Mouse (Mus musculus) kidney, embryonic 16.5 days (tissue): ENCODE data around the gene Spns3. TPM values are rescaled to one million over a fixed set of nuclear protein-coding genes. Genes with fewer than 3 reads are reported as not detected.
A peak's percentile ranks its signal among the peaks of the same experiment; 100 is the strongest.

Experiments
- ATAC-seq: fragments of 200-750 bp; cut with Nextera tagmentation; 2 replicates; pipeline ENCODE4 v1.8.0; 2017; ENCODE audit warnings: moderate TSS enrichment; ENCODE audit not compliant: low FRiP score, low TSS enrichment
- H3K27ac ChIP-seq: fragments of 300-500 bp; sonication (generic); 2 replicates; pipeline ENCODE4 v1.5.1; 2014; ENCODE audit warnings: low read length
- H3K27me3 ChIP-seq: fragments of 300-500 bp; sonication (generic); 2 replicates; pipeline ENCODE4 v1.6.1; 2014; ENCODE audit warnings: low read length, control low read depth, mixed read lengths; ENCODE audit not compliant: insufficient read depth
- H3K36me3 ChIP-seq: fragments of 300-500 bp; sonication (generic); 2 replicates; pipeline ENCODE4 v1.6.1; 2014; ENCODE audit warnings: low read length, control low read depth, mixed read lengths; ENCODE audit not compliant: insufficient read depth
- H3K4me1 ChIP-seq: fragments of 300-500 bp; sonication (generic); 2 replicates; pipeline ENCODE4 v1.6.1; 2014; ENCODE audit warnings: low read length, control low read depth, mixed read lengths; ENCODE audit not compliant: insufficient read depth
- H3K4me2 ChIP-seq: fragments of 300-500 bp; sonication (generic); replicated peaks from 2 replicates; pipeline ENCODE4 v1.6.1; 2014; ENCODE audit warnings: low read depth, low read length
- H3K4me3 ChIP-seq: fragments of 300-500 bp; sonication (generic); 2 replicates; pipeline ENCODE4 v1.5.1; 2014; ENCODE audit warnings: mild to moderate bottlenecking, low read length
- H3K9ac ChIP-seq: fragments of 300-500 bp; sonication (generic); replicated peaks from 2 replicates; pipeline ENCODE4 v1.6.1; 2014; ENCODE audit warnings: low read length
- H3K9me3 ChIP-seq: fragments of 300-500 bp; sonication (generic); 2 replicates; pipeline ENCODE4 v1.6.1; 2016; ENCODE audit warnings: low read length, control low read depth
- WGBS: fragments of 180-500 bp; shearing (Covaris S2); extraction: QIAGEN DNeasy Blood & Tissue Kit; methylation state at CpG from one replicate; pipeline ENCODE4 v1.1.7; 2014; 5-methylcytosine and 5-hydroxymethylcytosine counted together
- polyA plus RNA-seq: library from polyadenylated mRNA; unstranded; fragments of >200 nt; fragmentation: Nextera tagmentation; extraction: Ambion mirVana; gene quantifications from 2 replicates; pipeline ENCODE4 v1.2.1, GENCODE M21; 2015

Gene Spns3
- polyA plus RNA-seq, 1 experiment from 2014 or later = 0.27 TPM

DNA sequence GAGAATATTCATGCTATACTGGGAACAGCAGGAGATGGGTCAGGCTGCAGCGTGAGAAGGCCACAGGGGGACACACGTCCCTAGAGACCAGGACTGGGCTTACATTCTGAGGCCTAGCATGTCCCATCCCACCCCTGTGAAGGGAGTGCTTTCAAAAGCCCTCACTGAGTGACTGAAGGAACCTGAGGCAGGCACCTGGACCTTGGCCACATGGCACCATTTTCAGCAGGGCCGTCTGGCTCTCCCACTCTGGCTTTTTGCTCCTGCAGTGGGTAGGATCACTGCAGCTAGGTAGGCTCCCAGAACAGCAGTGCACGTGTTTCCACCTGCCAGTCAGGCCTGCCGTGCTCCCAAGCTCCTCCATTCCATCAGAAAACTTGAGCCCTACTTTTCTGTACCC lies 81.8 kb downstream of the Spns3 start:
- ATAC-seq = no peak
- WGBS = 78% methylated on average over 5 of the region's 5 CpGs

DNA sequence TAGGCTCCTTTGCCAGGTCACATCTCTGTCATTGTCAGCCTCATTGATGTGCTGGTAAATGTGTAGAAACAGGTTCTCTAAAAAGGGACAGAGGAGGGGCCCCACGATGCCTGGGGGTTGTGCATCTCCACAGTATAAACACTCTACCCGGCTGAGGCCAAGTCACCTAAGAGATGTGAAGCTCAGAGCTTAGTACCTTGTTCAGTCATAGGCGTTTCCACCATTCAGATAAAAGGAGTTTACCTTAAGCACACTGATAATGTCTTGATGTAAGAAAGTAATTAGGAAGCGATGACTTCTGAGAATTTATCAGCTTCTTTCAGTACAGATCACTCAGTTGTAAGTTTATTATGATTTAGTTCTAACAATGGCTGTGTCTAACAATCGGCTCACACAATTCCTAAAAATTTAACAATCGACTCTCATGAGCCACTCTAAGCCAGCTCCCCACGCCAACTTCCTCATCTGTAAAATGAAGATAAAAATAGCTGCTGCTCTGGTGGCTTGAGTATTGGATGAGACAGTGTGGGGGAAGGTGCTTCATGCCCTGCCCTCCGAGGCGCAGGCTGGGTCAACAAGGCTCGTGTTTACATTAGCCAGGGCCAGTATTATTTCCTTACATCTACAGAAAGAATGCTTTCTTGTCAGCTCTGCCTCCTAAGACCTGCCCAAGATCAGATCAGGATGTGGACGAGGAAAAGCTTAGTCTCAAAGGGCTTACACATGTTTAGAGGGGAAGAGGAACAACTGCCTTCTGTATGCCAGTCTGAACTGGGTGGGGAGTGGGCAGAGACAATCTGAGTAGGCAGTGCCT lies 83.4 kb downstream of the Spns3 start:
- Histone ChIP-seq H3K9me3 (no peaks in the 10 kb centered on the region), H3K4me2 (peak overlapping the region; percentile 3; the same call in 1 of the 2 replicates), H3K36me3 (no peaks in the 10 kb centered on the region), H3K27me3 (no peaks in the 10 kb centered on the region), H3K27ac (peak overlapping the region; percentile 72), H3K4me3 (no peak overlapping the region), H3K9ac (no peak overlapping the region), H3K4me1 (peaks cover 51% of the 10 kb centered on the region)
- 26% methylated on average over 11 of the region's 11 CpGs for WGBS
- ATAC-seq = peak; percentile 37

More for the DNA sequence above, 81.8 kb downstream of the Spns3 start:
- Histone ChIP-seq H3K36me3 (no peaks in the 10 kb centered on the region), H3K4me1 (peaks cover 64% of the 10 kb centered on the region), H3K9ac (no peak overlapping the region), H3K27me3 (no peaks in the 10 kb centered on the region), H3K4me3 (no peak overlapping the region), H3K9me3 (no peaks in the 10 kb centered on the region), H3K27ac (peak overlapping the region; percentile 64), H3K4me2 (no peak overlapping the region)

DNA sequence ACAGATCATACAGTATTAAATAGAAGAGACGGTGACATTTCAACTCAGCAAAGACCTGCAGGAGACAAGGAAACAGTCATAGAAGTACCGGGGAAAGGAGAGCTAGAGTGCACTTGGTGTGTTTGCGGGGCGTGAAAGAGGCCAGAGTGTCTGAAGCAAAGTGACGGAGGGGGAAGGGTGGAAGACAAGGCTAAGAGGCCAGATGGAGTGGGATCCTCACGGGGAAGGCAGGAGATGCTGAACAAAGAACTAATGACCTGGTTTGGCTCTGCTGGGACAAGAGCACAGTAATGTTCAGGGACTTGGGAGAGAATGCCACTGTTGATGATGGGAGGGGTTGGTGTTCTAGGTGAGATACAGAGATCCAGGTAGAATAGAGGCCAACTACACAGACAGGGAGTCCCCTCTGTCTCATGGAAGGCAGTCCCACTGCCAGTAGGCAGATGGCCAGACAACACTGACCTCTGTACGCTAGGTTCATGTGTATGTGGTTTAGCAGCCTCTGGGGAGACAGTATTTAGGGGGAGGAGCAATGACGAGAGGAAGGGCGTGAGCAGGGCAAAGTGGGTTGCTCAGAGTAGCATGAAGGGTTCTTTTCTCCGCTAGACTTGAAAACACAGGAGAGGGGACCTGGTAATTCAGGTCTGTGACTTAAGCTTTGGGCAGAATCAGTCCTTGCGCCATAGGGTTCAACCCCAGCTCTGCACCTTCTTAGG lies 84.2 kb downstream of the Spns3 start:
- no peak overlapping the region for H3K9ac ChIP-seq
- H3K9me3 ChIP-seq = no peaks in the 10 kb centered on the region
- ATAC-seq = no peak
- H3K27ac ChIP-seq = peak overlapping the region; percentile 72
- H3K4me3 ChIP-seq = no peak overlapping the region
- H3K27me3 ChIP-seq = no peaks in the 10 kb centered on the region
- H3K4me1 ChIP-seq = peaks cover 52% of the 10 kb centered on the region
- 38% methylated on average over 11 of the region's 11 CpGs for WGBS
- no peaks in the 10 kb centered on the region for H3K36me3 ChIP-seq
- H3K4me2 ChIP-seq = no peak overlapping the region

DNA sequence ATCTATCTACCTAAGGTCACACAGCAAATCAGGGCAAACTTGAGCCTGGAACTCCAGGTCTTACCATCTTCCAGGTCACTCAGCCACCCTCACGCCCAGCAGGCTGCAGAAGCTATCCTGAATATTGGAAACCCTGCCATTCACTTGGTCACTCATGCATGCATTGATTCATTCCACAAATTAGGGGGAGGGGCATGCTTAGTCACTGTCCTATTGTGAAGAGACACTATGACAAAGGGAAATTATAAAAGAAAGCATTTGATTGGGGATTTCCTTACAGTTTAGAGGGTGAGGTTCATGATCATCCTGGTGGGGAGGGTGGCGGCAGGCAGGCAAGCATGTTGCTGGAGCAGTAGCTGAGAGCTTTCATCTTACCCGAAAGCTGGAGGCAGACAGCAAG lies 85.5 kb downstream of the Spns3 start:
- Histone ChIP-seq H3K4me3 (no peak overlapping the region), H3K4me2 (no peak overlapping the region), H3K9ac (no peak overlapping the region), H3K9me3 (no peaks in the 10 kb centered on the region), H3K36me3 (no peaks in the 10 kb centered on the region), H3K27me3 (no peaks in the 10 kb centered on the region), H3K27ac (no peak overlapping the region), H3K4me1 (peaks cover 49% of the 10 kb centered on the region)
- no peak for ATAC-seq
- WGBS = 62% methylated on average over 3 of the region's 3 CpGs

DNA sequence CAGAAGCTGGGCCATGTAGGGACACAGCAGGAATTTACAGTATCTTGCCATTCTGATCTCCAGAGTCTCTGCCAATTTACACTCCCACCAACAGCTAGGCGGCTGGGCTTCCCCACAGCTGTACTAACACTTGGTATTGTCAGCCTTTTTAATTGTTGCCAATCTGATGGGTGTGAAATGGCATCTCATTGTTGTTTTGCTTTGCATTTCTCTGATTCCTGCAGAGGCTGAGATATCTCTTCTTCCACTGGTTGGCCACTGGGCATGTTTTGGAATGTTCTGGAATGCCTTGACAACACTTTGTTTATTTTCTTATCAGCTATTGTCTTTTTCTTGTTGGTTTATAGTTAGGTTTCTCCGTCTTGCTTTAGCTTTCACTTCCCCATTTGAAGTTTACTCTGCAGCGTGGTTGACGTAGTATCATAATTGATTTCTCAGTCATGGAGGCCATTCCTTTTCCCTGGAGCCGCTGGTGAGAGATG lies 88.8 kb downstream of the Spns3 start:
- Histone ChIP-seq H3K4me2 (no peak overlapping the region), H3K27me3 (no peaks in the 10 kb centered on the region), H3K27ac (no peak overlapping the region), H3K36me3 (no peaks in the 10 kb centered on the region), H3K9ac (no peak overlapping the region), H3K4me1 (peaks cover 17% of the 10 kb centered on the region), H3K4me3 (no peak overlapping the region), H3K9me3 (no peaks in the 10 kb centered on the region)
- WGBS = 55% methylated on average over 5 of the region's 5 CpGs
- no peak for ATAC-seq

DNA sequence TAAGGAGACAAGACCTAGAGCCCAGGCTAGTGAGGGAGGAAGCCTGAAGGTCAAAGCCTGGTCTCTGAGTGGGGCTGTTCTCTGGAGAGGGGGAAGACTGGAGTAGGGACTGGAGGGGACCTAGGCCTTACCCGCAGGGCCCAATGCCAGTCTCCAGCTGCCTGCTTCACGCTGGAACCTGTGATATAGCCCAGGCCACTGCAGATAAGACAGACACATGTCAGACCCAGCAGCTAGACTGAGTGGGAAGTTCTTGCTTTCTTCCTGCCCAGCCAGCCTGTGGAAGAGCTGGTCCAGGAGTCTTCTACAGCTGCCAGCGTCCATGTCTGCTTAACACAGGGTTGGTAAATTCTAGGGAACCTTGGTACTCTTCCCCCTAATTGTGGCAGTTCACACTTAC lies 91.8 kb downstream of the Spns3 start:
- H3K4me2 ChIP-seq = no peak overlapping the region; the same call in 1 of the 2 replicates
- WGBS = 72% methylated on average over 3 of the region's 3 CpGs
- no peak for ATAC-seq

DNA sequence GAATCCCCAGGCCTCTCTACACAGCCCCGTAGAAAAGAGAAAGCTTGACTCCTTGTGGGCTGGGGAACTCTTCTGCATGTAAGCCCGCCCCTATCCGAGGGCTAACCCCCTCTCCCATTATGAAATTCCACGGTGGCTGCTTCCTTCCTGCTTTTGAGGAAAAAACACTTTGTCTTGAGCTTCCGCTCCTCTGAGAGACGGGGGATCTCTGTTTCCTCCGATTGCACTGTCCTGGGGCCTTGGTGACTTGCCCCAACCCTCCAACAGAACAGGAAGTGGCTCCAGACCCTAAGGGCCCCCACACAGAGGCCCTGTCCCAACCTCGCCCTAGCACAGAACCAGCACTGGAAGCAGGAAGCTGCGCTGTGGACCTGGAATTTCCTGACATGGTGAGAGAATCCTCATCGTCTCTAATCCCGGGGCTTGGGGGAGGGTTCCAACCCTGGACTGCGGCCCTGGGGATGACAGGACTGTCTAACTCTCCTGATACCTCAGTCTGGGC lies 92.3 kb downstream of the Spns3 start:
- whole genome bisulfite sequencing = 56% methylated on average over 12 of the region's 12 CpGs
- Histone ChIP-seq H3K4me2 (no peak overlapping the region; the same call in 1 of the 2 replicates), H3K27me3 (no peaks in the 10 kb centered on the region), H3K27ac (peak overlapping the region; percentile 59), H3K36me3 (no peaks in the 10 kb centered on the region), H3K9me3 (no peaks in the 10 kb centered on the region), H3K9ac (0 out of 2 replicates have a peak overlapping the region, but pooled peaks have one; percentile 1), H3K4me3 (no peak overlapping the region), H3K4me1 (peaks cover 6% of the 10 kb centered on the region)
- peak; percentile 84 for ATAC-seq

More for the DNA sequence above, 91.8 kb downstream of the Spns3 start:
- Histone ChIP-seq H3K4me1 (0 out of 2 replicates have a peak, but pooled peaks cover 3% of the 10 kb centered on the region), H3K27me3 (no peaks in the 10 kb centered on the region), H3K9ac (0 out of 2 replicates have a peak overlapping the region, but pooled peaks have one; percentile 1), H3K9me3 (no peaks in the 10 kb centered on the region), H3K36me3 (no peaks in the 10 kb centered on the region), H3K27ac (peak overlapping the region; percentile 59), H3K4me3 (no peak overlapping the region)

DNA sequence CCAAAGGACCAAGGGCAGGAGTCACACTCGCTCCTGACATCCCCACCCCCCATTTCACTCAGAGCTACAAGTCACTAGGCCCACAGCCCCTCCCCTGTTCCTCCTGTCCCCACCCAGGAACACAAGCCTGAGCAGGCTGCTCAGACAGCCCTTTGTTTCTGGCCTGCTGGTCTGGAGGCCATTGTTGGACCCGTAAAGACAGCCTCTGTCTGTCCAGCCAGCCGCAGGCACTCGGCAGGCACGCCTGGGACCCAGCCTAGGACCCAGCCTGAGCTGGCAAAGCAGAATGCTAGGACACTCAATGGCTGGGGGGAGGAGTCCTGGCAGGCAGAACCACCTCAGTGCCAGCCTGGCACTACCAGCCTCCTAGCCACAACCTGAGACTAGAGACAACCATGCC lies 94.6 kb downstream of the Spns3 start:
- no peak for ATAC-seq
- H3K4me1 ChIP-seq = peaks cover 6% of the 10 kb centered on the region
- no peak overlapping the region for H3K9ac ChIP-seq
- H3K27ac ChIP-seq = no peak overlapping the region
- H3K36me3 ChIP-seq = peaks cover 21% of the 10 kb centered on the region
- WGBS = 69% methylated on average over 5 of the region's 5 CpGs
- no peaks in the 10 kb centered on the region for H3K9me3 ChIP-seq
- no peaks in the 10 kb centered on the region for H3K27me3 ChIP-seq
- H3K4me3 ChIP-seq = no peak overlapping the region
- no peak overlapping the region for H3K4me2 ChIP-seq

DNA sequence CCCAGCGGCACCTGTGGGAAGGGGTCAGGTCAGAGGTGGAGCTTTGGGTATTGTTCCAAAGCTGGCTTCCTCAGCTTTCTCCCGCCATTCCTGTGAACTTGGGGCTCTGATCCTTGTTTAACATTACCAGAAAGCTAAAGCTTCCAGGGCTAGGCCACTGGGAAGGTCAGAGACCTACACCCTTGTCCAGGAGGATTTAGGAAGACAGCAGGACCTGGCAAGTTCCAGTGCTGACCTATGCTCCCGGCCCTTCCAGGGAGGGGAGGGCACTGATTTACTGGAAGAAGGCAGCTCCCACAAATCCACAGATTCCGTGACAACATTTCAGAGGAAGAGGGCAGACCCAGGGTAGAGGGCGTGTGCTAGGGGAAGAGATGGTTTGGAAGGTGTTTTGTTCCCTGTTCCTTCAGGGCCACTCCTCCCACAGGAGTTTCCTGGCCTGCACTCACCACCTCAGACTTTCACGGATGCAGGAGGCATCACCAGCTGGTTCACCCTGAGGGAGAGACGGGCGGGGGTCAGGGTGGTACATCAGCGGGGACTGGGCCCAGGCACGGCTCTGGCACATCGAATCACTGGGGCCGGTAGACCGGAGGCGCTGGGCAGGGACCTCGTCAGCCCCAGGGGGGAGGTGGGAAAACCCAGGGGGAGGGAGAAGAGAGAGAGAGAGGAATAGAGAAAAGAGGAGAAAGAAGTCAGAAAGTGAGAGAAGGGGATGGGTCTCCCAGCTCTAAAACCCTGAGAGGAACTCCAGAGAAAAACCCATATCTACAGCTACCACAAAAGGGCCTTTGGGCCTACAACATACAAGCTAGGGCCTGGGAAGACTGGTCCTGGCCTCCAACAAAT lies 97.0 kb downstream of the Spns3 start:
- WGBS = 45% methylated on average over 15 of the region's 15 CpGs
- H3K4me1 ChIP-seq = peaks cover 6% of the 10 kb centered on the region
- no peak overlapping the region for H3K27ac ChIP-seq

More for the DNA sequence above, 97.0 kb downstream of the Spns3 start:
- Histone ChIP-seq H3K4me3 (no peak overlapping the region), H3K36me3 (peaks cover 45% of the 10 kb centered on the region), H3K9ac (no peak overlapping the region), H3K9me3 (no peaks in the 10 kb centered on the region), H3K4me2 (no peak overlapping the region), H3K27me3 (no peaks in the 10 kb centered on the region)
- ATAC-seq = no peak
